Mouse (Mus musculus) hindbrain, embryonic 12.5 days (tissue): ENCODE measurements at regions not wholly inside any gene's neighbourhood (a gene's known extent, or its start where the extent isn't known, plus 50 kb on each side); places are given as distances from the start of the nearest gene placed in this dataset.

ENCODE experiments used
- ATAC-seq: fragments of 200-750 bp; cut with Nextera tagmentation; 2 replicates; pipeline ENCODE4 v1.8.0; 2017; ENCODE audit warnings: moderate TSS enrichment; ENCODE audit not compliant: low FRiP score
- H3K27ac ChIP-seq: fragments of 300-500 bp; sonication (generic); 2 replicates; pipeline ENCODE4 v1.5.1; 2016; ENCODE audit warnings: mild to moderate bottlenecking
- H3K27me3 ChIP-seq: fragments of 300-500 bp; sonication (generic); 2 replicates; pipeline ENCODE4 v1.6.1; 2016; ENCODE audit warnings: mild to moderate bottlenecking
- H3K36me3 ChIP-seq: fragments of 300-500 bp; sonication (generic); 2 replicates; pipeline ENCODE4 v1.6.1; 2016; ENCODE audit warnings: mild to moderate bottlenecking
- H3K4me1 ChIP-seq: fragments of 300-500 bp; sonication (generic); 2 replicates; pipeline ENCODE4 v1.6.1; 2016
- H3K4me2 ChIP-seq: fragments of 300-500 bp; sonication (generic); replicated peaks from 2 replicates; pipeline ENCODE4 v1.6.1; 2016; ENCODE audit warnings: mild to moderate bottlenecking
- H3K4me3 ChIP-seq: fragments of 300-500 bp; sonication (generic); 2 replicates; pipeline ENCODE4 v1.5.1; 2016; ENCODE audit warnings: mild to moderate bottlenecking
- H3K9ac ChIP-seq: fragments of 300-500 bp; sonication (generic); 2 replicates; pipeline ENCODE4 v1.6.1; 2016; ENCODE audit warnings: mild to moderate bottlenecking, moderate library complexity
- H3K9me3 ChIP-seq: fragments of 300-500 bp; sonication (generic); replicated peaks from 2 replicates; pipeline ENCODE4 v1.6.1; 2016; ENCODE audit warnings: mild to moderate bottlenecking
- WGBS: fragments of 180-500 bp; shearing (Covaris S2); methylation state at CpG from one replicate; pipeline ENCODE4 v1.1.7; 2016; 5-methylcytosine and 5-hydroxymethylcytosine counted together

- 95% methylated on average over 1 of the region's 1 CpGs for WGBS
- no peak overlapping the region for H3K27ac ChIP-seq
- H3K4me1 ChIP-seq = no peaks in the 10 kb centered on the region
Observed at GRCm38 (mm10) chr2:79099601-79100000, 155.6 kb upstream of the Itga4 start.

DNA sequence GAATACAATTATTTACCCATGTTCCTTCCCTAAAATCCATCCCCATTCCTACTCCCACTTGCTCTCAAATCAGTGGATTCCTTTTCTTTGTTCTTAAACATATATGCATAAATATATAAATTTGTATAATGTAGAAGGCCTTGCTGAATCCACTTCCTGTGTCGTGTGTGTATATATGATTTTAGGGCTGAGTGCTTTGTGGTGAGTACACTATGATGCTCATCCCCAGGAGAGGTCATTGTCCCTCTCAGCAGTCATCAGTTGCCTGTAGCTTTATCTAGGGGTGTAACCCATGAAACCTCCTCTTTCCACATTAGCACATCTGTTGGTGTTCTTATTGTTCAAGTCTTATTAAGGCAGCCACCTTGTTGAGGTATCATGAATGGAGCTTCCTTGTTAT, 143.6 kb upstream of the Itga4 start:
- Histone ChIP-seq H3K4me3 (no peak overlapping the region), H3K4me2 (no peak overlapping the region), H3K4me1 (no peaks in the 10 kb centered on the region), H3K27me3 (no peaks in the 10 kb centered on the region), H3K27ac (no peak overlapping the region), H3K9me3 (no peaks in the 10 kb centered on the region), H3K9ac (no peak overlapping the region), H3K36me3 (no peaks in the 10 kb centered on the region)
- no peak for ATAC-seq
- WGBS = 97% methylated on average over 1 of the region's 1 CpGs

More at GRCm38 (mm10) chr2:79099601-79100000, 155.6 kb upstream of the Itga4 start:
- H3K9me3 ChIP-seq = no peaks in the 10 kb centered on the region
- ATAC-seq = no peak
- H3K9ac ChIP-seq = no peak overlapping the region
- H3K27me3 ChIP-seq = no peaks in the 10 kb centered on the region
- H3K36me3 ChIP-seq = no peaks in the 10 kb centered on the region
- no peak overlapping the region for H3K4me2 ChIP-seq
- no peak overlapping the region for H3K4me3 ChIP-seq

- ATAC-seq = no peak
- Histone ChIP-seq H3K4me3 (no peak overlapping the region), H3K4me1 (no peaks in the 10 kb centered on the region), H3K36me3 (no peaks in the 10 kb centered on the region), H3K9me3 (no peaks in the 10 kb centered on the region), H3K27ac (no peak overlapping the region), H3K9ac (no peak overlapping the region), H3K27me3 (no peaks in the 10 kb centered on the region), H3K4me2 (no peak overlapping the region)
- 93% methylated on average over 1 of the region's 1 CpGs for WGBS
Observed at GRCm38 (mm10) chr2:79112076-79112475, 143.2 kb upstream of the Itga4 start.

DNA sequence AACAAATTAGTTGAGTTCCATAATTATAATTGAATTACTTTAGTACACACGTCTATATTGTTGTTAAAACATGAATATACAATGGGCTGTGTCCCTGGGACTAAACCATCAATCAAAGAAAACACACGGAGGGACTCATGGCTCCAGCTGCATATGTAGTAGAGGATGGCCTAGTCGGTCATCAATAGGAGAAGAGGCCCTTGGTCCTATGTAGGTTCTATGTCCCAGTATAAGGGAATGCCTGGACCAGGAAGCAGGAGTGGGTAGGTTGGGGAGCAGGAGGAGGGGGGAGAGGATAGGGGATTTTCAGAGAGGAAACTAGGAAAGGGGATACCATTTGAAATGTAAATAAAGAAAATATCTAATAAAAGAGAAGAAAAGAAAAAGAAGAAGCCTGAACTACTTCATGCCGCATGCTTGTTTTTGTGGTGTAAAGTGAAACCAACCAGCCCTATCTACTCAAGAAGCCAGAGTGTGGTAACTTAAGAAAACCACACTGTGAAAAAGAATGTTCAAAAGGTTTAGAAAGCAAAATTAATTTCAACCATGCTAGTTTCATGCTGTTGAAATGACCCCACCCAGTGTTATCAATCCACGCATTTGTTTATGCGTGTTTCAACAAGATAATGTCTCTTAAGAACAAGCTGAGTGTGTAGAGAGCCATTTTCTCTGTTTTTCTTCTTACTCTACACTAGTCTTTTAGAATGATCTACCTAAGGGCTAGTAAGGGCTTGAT, 134.4 kb upstream of the Itga4 start:
- Histone ChIP-seq H3K36me3 (no peaks in the 10 kb centered on the region), H3K4me3 (no peak overlapping the region), H3K4me2 (no peak overlapping the region), H3K27me3 (no peaks in the 10 kb centered on the region), H3K4me1 (no peaks in the 10 kb centered on the region), H3K27ac (no peak overlapping the region), H3K9me3 (no peaks in the 10 kb centered on the region), H3K9ac (no peak overlapping the region)
- 86% methylated on average over 6 of the region's 6 CpGs for WGBS
- no peak for ATAC-seq

DNA sequence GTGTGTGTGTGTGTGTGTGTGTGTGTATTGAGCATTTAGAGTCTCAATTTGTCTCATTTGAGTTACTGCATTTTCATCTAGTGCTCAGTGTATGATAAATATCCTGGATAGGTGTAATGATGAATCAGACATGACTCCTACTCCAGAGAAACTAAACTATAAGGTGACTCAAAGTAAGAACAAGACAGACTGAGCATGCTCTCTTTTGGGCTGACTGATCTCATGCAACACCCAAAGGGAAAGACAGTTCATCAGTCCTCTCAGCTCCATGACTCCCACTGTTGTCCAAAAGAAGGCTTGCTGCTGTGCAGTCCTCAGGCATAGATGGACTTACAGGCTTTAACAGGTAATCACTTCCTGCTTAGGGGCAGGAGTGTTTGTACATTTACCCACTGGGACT, 132.7 kb upstream of the Itga4 start:
- Histone ChIP-seq H3K27me3 (no peaks in the 10 kb centered on the region), H3K36me3 (no peaks in the 10 kb centered on the region), H3K4me2 (no peak overlapping the region), H3K9me3 (no peaks in the 10 kb centered on the region), H3K4me1 (no peaks in the 10 kb centered on the region), H3K27ac (no peak overlapping the region), H3K4me3 (no peak overlapping the region), H3K9ac (no peak overlapping the region)
- ATAC-seq = no peak

DNA sequence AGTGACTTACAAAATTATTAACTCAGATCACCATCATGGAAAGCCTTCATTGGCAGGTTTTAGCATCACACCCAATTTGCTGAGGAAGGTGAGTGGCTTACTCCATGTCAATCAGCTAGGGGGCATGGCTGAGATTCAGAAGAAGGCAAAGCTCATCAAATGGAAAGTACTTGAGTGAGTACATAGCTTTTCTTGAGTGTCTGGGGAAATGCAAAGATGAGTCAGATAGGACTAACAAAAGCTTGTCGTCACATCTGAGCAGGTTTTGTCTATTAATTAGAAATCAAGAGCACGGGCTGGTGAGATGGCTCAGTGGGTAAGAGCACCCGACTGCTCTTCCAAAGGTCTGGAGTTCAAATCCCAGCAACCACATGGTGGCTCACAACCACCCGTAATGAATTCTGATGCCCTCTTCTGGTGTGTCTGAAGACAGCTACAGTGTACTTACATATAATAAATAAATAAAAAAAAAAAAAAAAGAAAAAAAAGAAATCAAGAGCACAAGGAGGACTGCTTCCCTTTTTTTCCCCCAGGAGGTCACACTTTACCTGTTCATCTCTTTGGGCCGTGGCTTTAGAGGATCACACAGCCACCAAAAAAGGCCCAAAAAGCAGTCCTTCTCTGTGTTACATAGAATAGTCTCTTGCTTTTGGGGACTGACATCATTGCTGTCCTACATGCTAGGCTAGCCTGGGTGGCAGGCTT, 130.8 kb upstream of the Itga4 start:
- H3K9ac ChIP-seq = no peak overlapping the region
- no peak overlapping the region for H3K27ac ChIP-seq
- no peak overlapping the region for H3K4me3 ChIP-seq
- H3K4me1 ChIP-seq = no peaks in the 10 kb centered on the region
- no peaks in the 10 kb centered on the region for H3K9me3 ChIP-seq
- 86% methylated on average over 5 of the region's 5 CpGs for WGBS
- no peak for ATAC-seq
- H3K4me2 ChIP-seq = no peak overlapping the region
- H3K36me3 ChIP-seq = no peaks in the 10 kb centered on the region
- H3K27me3 ChIP-seq = no peaks in the 10 kb centered on the region

- no peak overlapping the region for H3K9ac ChIP-seq
- H3K4me2 ChIP-seq = no peak overlapping the region
- no peak overlapping the region for H3K27ac ChIP-seq
- no peaks in the 10 kb centered on the region for H3K27me3 ChIP-seq
- no peaks in the 10 kb centered on the region for H3K9me3 ChIP-seq
- no peaks in the 10 kb centered on the region for H3K4me1 ChIP-seq
- no peaks in the 10 kb centered on the region for H3K36me3 ChIP-seq
- ATAC-seq = no peak
- WGBS = 42% methylated on average over 6 of the region's 6 CpGs
- H3K4me3 ChIP-seq = no peak overlapping the region
Observed at GRCm38 (mm10) chr2:79126170-79126879, 128.9 kb upstream of the Itga4 start.

DNA sequence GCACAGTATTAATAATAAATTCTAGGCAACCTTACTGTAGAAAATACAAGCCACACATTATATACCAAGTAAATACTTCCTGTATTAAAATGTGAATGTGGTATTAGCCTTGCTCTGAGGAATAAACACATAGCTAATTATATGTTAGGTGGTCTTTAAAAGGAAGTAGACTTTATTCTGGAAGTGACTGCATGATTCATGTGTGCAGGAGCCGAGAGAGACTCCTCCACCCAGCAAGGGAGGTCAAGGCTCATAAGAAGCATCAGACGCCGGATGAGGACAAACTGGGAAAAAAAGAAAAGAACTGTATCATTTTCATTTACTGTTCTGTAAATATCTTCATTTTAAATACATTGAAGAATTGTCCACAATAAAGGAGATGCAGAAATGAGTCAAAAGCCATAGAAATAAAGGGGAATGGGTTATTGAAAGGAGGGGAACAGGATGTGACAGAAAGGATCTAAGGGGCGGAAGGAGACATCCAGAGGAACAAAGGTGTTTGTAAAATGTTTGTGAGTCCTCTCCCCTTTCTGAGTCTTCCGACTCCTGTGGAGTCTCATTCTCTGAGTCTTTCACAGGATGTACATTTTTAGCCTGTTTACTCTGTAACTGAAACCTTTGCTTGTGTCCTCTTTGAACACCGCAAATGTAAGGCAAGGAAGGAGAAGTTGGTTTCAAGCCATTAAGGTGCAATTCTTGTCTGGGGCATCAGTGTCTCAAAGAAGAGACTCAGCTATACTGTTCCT, 128.1 kb upstream of the Itga4 start:
- Histone ChIP-seq H3K4me2 (no peak overlapping the region), H3K9ac (no peak overlapping the region), H3K9me3 (no peaks in the 10 kb centered on the region), H3K36me3 (no peaks in the 10 kb centered on the region), H3K4me1 (no peaks in the 10 kb centered on the region), H3K27me3 (no peaks in the 10 kb centered on the region), H3K4me3 (no peak overlapping the region), H3K27ac (no peak overlapping the region)
- ATAC-seq = no peak
- 83% methylated on average over 6 of the region's 6 CpGs for WGBS

DNA sequence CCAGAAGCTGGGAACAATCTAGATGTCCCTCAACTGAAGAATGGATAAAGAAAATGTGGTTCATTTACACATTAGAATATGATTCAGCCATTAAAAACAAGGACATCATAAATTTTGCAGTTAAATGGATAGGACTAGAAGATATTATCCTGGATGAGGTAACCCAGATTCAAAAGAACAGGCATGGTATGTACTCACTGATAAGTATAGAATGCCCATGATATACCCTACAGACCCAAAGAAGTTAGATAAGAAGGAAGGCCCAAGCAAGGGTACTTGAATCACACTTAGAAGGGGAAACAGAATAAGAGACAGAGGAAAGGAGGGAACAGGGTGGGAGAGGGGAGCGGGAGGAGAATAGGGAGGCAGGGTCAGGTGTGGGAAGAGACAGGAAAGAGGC, 127.4 kb upstream of the Itga4 start:
- Histone ChIP-seq H3K36me3 (no peaks in the 10 kb centered on the region), H3K4me2 (no peak overlapping the region), H3K9ac (no peak overlapping the region), H3K27ac (no peak overlapping the region), H3K4me1 (no peaks in the 10 kb centered on the region), H3K9me3 (no peaks in the 10 kb centered on the region), H3K27me3 (no peaks in the 10 kb centered on the region), H3K4me3 (no peak overlapping the region)
- 85% methylated on average over 1 of the region's 1 CpGs for WGBS
- ATAC-seq = no peak

- no peak overlapping the region for H3K27ac ChIP-seq
- 93% methylated on average over 7 of the region's 7 CpGs for WGBS
- ATAC-seq = no peak
Observed at GRCm38 (mm10) chr2:79130660-79131059, 124.6 kb upstream of the Itga4 start.

DNA sequence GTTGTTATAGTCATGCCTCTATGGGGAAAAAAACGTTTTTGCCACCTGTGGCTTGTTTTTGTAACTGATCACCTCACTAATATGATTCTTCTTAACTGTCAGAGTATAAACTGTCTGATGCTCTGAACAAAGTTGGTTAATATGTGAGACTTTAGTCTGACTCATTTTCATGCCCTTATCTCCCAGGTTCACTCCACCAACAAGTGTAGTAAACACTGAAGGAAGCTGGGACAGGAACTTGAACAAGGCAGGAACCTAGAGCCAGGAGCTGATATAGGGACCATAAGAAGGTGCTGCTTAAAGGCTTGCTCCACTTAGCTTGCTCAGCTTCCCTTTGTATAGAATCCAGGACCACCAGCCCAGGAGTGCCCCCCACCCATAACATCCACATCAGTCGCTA, 124.0 kb upstream of the Itga4 start:
- no peak overlapping the region for H3K9ac ChIP-seq
- no peaks in the 10 kb centered on the region for H3K36me3 ChIP-seq
- no peaks in the 10 kb centered on the region for H3K4me1 ChIP-seq
- 82% methylated on average over 2 of the region's 2 CpGs for WGBS
- H3K4me3 ChIP-seq = no peak overlapping the region
- ATAC-seq = no peak
- H3K27ac ChIP-seq = no peak overlapping the region
- no peaks in the 10 kb centered on the region for H3K27me3 ChIP-seq
- no peaks in the 10 kb centered on the region for H3K9me3 ChIP-seq
- H3K4me2 ChIP-seq = no peak overlapping the region

More at GRCm38 (mm10) chr2:79130660-79131059, 124.6 kb upstream of the Itga4 start:
- Histone ChIP-seq H3K36me3 (no peaks in the 10 kb centered on the region), H3K27me3 (no peaks in the 10 kb centered on the region), H3K9me3 (no peaks in the 10 kb centered on the region), H3K4me3 (no peak overlapping the region), H3K4me2 (no peak overlapping the region), H3K4me1 (no peaks in the 10 kb centered on the region), H3K9ac (no peak overlapping the region)
